Mouse (Mus musculus) ES-E14 (cell line): ENCODE results near the gene Cib1. TPM values are rescaled to one million over a fixed set of nuclear protein-coding genes. Genes with fewer than 3 reads are reported as not detected.

Source experiments
- DNase-seq: peaks from one replicate; pipeline ENCODE4 v3.0.0-alpha.2; 2013; ENCODE audit warnings: low read depth, low spot score
- H3K27ac ChIP-seq: 2 replicates; pipeline ENCODE4 v1.5.1; 2012; ENCODE audit warnings: low read depth, mild to moderate bottlenecking, low read length, moderate library complexity, mixed read lengths; ENCODE audit not compliant: poor library complexity, insufficient read depth, severe bottlenecking
- H3K36me3 ChIP-seq: 2 replicates; pipeline ENCODE4 v1.6.1; 2012; ENCODE audit warnings: mild to moderate bottlenecking, low read length, moderate library complexity, mixed read lengths; ENCODE audit not compliant: control insufficient read depth, poor library complexity, insufficient read depth, severe bottlenecking
- H3K4me1 ChIP-seq, 2 experiments: fragments of 150-350 bp in 1 of 2; sonication (generic) in 1 of 2; 2 replicates each; pipeline ENCODE4 v1.6.1; 2012; ENCODE audit warnings: low read length in 2 of 2, mild to moderate bottlenecking in 1 of 2, mixed read lengths in 1 of 2; ENCODE audit not compliant: control insufficient read depth in 2 of 2, insufficient read depth in 2 of 2, poor library complexity in 1 of 2
- H3K4me3 ChIP-seq, 2 experiments: fragments of 150-350 bp in 1 of 2; sonication (generic) in 1 of 2; 2 replicates each; pipeline ENCODE4 v1.5.1; 2012; ENCODE audit warnings: low read length in 2 of 2, low read depth in 1 of 2, mild to moderate bottlenecking in 1 of 2, mixed read lengths in 1 of 2; ENCODE audit not compliant: insufficient read depth in 1 of 2, poor library complexity in 1 of 2, severe bottlenecking in 1 of 2
- H3K9ac ChIP-seq: 2 replicates; pipeline ENCODE4 v1.6.1; 2012; ENCODE audit warnings: low read depth, mild to moderate bottlenecking, low read length, mixed read lengths; ENCODE audit not compliant: poor library complexity, insufficient read depth, severe bottlenecking
- H3K9me3 ChIP-seq: fragments of 150-350 bp; sonication (generic); 2 replicates; pipeline ENCODE4 v1.6.1; 2012; ENCODE audit warnings: low read depth, mild to moderate bottlenecking, low read length; ENCODE audit not compliant: control insufficient read depth, insufficient read depth
- CHD2 ChIP-seq: IDR thresholded peaks from 2 replicates; pipeline ENCODE4 v1.6.1; 2014; ENCODE audit warnings: mild to moderate bottlenecking, low read depth, low read length, inconsistent platforms
- HCFC1 ChIP-seq: IDR thresholded peaks from 2 replicates; pipeline ENCODE4 v1.6.1; 2012; ENCODE audit warnings: low read length, inconsistent platforms, borderline replicate concordance; ENCODE audit not compliant: insufficient read depth
- MAFK ChIP-seq: IDR thresholded peaks from 2 replicates; pipeline ENCODE4 v1.6.1; 2014; ENCODE audit warnings: mild to moderate bottlenecking, low read depth, low read length, inconsistent platforms; ENCODE audit not compliant: insufficient read depth
- ZC3H11A ChIP-seq: IDR thresholded peaks from 2 replicates; pipeline ENCODE4 v1.6.1; 2012; ENCODE audit warnings: low read depth, mild to moderate bottlenecking, inconsistent platforms, low read length, borderline replicate concordance
- ZNF384 ChIP-seq: IDR thresholded peaks from 2 replicates; pipeline ENCODE4 v1.6.1; 2012; ENCODE audit warnings: low read depth, low read length, inconsistent platforms
- in situ Hi-C, 2 experiments: fragments of 600-800 bp; cut with MboI; formaldehyde crosslinking; loops; one replicate each; pipeline ENCODE4 v1.15.1; 2025; ENCODE audit warnings: low sequenced_read_pairs in 2 of 2, inconsistent platforms in 1 of 2; ENCODE audit not compliant: unreplicated experiment in 2 of 2
- total RNA-seq: library from RNA; depleted of rRNA; stranded (reverse); fragments of 300-350 nt; gene quantifications from 2 replicates; pipeline ENCODE4 v1.2.3, GENCODE M21; 2012

Cib1 gene
- total RNA-seq, 1 experiment: 59.7 TPM

- Histone ChIP-seq H3K27ac (no peak overlapping the region), H3K36me3 (peaks cover 51% of the 10 kb centered on the region), H3K9me3 (no peaks in the 10 kb centered on the region), H3K4me3 (no peak overlapping the region), H3K4me1 (peaks cover 7 to 16% of the 10 kb centered on the region in 2 experiments; a peak in 3 of 4 replicates), H3K9ac (no peak overlapping the region)
- DNase-seq: no peak
- TF ChIP-seq ZC3H11A (no peak), HCFC1 (no peak), CHD2 (no peak), ZNF384 (no peak), MAFK (no peak)
- in situ Hi-C loops: no loop called here
Observed at GRCm38 (mm10) chr7:80213604-80214003, 19.0 kb downstream of the Cib1 start.

- peaks cover 13 to 36% of the 10 kb centered on the region in 2 experiments for H3K4me1 ChIP-seq
Observed at GRCm38 (mm10) chr7:80210982-80211381, 21.6 kb downstream of the Cib1 start.

GRCm38 (mm10) chr7:80209669-80210068 lies 22.9 kb downstream of the Cib1 start:
- in situ Hi-C loops: no loop called here

More at GRCm38 (mm10) chr7:80210982-80211381, 21.6 kb downstream of the Cib1 start:
- peaks cover 36% of the 10 kb centered on the region for H3K36me3 ChIP-seq
- no peak overlapping the region for H3K27ac ChIP-seq
- DNase-seq: no peak
- no peak overlapping the region for H3K9ac ChIP-seq
- no peaks in the 10 kb centered on the region for H3K9me3 ChIP-seq
- in situ Hi-C loops: no loop called here
- TF ChIP-seq HCFC1 (no peak), MAFK (no peak), CHD2 (no peak), ZC3H11A (no peak), ZNF384 (no peak)
- H3K4me3 ChIP-seq: no peak overlapping the region

GRCm38 (mm10) chr7:80208738-80209430 lies 23.7 kb downstream of the Cib1 start:
- H3K9ac ChIP-seq: no peak overlapping the region; the same call in 1 of the 2 replicates
- DNase-seq: no peak

More at GRCm38 (mm10) chr7:80209669-80210068, 22.9 kb downstream of the Cib1 start:
- DNase-seq: no peak
- no peak overlapping the region for H3K4me3 ChIP-seq
- TF ChIP-seq MAFK (no peak), ZC3H11A (no peak), HCFC1 (no peak), ZNF384 (no peak), CHD2 (no peak)
- H3K9ac ChIP-seq: no peak overlapping the region
- no peak overlapping the region for H3K27ac ChIP-seq
- H3K9me3 ChIP-seq: no peaks in the 10 kb centered on the region
- peaks cover 16 to 42% of the 10 kb centered on the region in 2 experiments for H3K4me1 ChIP-seq
- H3K36me3 ChIP-seq: peaks cover 26% of the 10 kb centered on the region

More at GRCm38 (mm10) chr7:80208738-80209430, 23.7 kb downstream of the Cib1 start:
- H3K4me3 ChIP-seq: peak overlapping the region in 1 of 2 experiments; percentile 12; a peak in 1 of 4 replicates
- peaks cover 17 to 45% of the 10 kb centered on the region in 2 experiments for H3K4me1 ChIP-seq
- TF ChIP-seq CHD2: no peak
- TF ChIP-seq ZNF384: no peak
- no peak for TF ChIP-seq MAFK
- no peak for TF ChIP-seq HCFC1
- no peak for TF ChIP-seq ZC3H11A
- H3K36me3 ChIP-seq: peaks cover 22% of the 10 kb centered on the region
- in situ Hi-C loops: no loop called here
- 0 out of 2 replicates have a peak overlapping the region, but pooled peaks have one; percentile 31 for H3K27ac ChIP-seq
- no peaks in the 10 kb centered on the region for H3K9me3 ChIP-seq
